In genomic region chr8:8613844-8614243, GRCm38 (mm10) we compare ENCODE assay signal across 13 mouse cellular contexts.
"Had no signal": no experiment of that assay in that cellular context is flagged by ENCODE, and none has a peak within 500 bp of the region (broad histone marks: within the 10 kb centered on the region; RNA-seq: fewer than 3 reads in every experiment).

No protein-coding gene starts in this region.

- DNase-seq: kidney, adult 8-10 months; kidney, postnatal 10 days; kidney, postnatal 36 days; left cerebral cortex, postnatal 4 days; lung, adult 2 months; thymus, adult 18-20 months; thymus, postnatal 36 days had no signal

- H3K27me3 ChIP-seq: kidney, embryonic 15.5 days; limb, embryonic 12.5 days; limb, embryonic 15.5 days; liver, embryonic 12.5 days had no signal

- H3K9me3 ChIP-seq: kidney, embryonic 15.5 days; limb, embryonic 12.5 days; limb, embryonic 15.5 days; liver, embryonic 12.5 days; midbrain, embryonic 13.5 days had no signal

- ATAC-seq: liver, embryonic 12.5 days; midbrain, embryonic 13.5 days had no signal

- H3K9ac ChIP-seq: kidney, embryonic 15.5 days; limb, embryonic 12.5 days; limb, embryonic 15.5 days; liver, embryonic 12.5 days; midbrain, embryonic 13.5 days had no signal

- H3K4me2 ChIP-seq: kidney, embryonic 15.5 days; limb, embryonic 12.5 days; limb, embryonic 15.5 days; liver, embryonic 12.5 days; midbrain, embryonic 13.5 days had no signal

- H3K36me3 ChIP-seq: liver, embryonic 12.5 days had no signal

- H3K4me3 ChIP-seq: kidney, embryonic 15.5 days; limb, embryonic 12.5 days; limb, embryonic 15.5 days; liver, embryonic 12.5 days; midbrain, embryonic 13.5 days had no signal

- H3K27ac ChIP-seq: kidney, embryonic 15.5 days; limb, embryonic 12.5 days; limb, embryonic 15.5 days; liver, embryonic 12.5 days; macrophage; midbrain, embryonic 13.5 days had no signal
